Mouse (Mus musculus) heart, embryonic 11.5 days (tissue): ENCODE data around the gene Epb41l4b. TPM values are rescaled to one million over a fixed set of nuclear protein-coding genes. Genes with fewer than 3 reads are reported as not detected.

Experiments
- ATAC-seq: fragments of 200-750 bp; cut with Nextera tagmentation; replicated peaks from 2 replicates; pipeline ENCODE4 v1.8.0; 2017; ENCODE audit warnings: moderate library complexity; ENCODE audit not compliant: insufficient number of reproducible peaks, low FRiP score, low TSS enrichment
- H3K27ac ChIP-seq: fragments of 300-500 bp; sonication (generic); 2 replicates; pipeline ENCODE4 v1.5.1; 2014; ENCODE audit warnings: mild to moderate bottlenecking, low read depth, low read length
- H3K27me3 ChIP-seq: fragments of 300-500 bp; sonication (generic); 2 replicates; pipeline ENCODE4 v1.6.1; 2014; ENCODE audit warnings: mild to moderate bottlenecking, low read length, mixed read lengths; ENCODE audit not compliant: control insufficient read depth, insufficient read depth
- H3K36me3 ChIP-seq: fragments of 300-500 bp; sonication (generic); 2 replicates; pipeline ENCODE4 v1.6.1; 2014; ENCODE audit warnings: mild to moderate bottlenecking, low read length, moderate library complexity, mixed read lengths; ENCODE audit not compliant: control insufficient read depth, insufficient read depth
- H3K4me1 ChIP-seq: fragments of 300-500 bp; sonication (generic); 2 replicates; pipeline ENCODE4 v1.6.1; 2014; ENCODE audit warnings: low read length; ENCODE audit not compliant: control insufficient read depth, insufficient read depth
- H3K4me2 ChIP-seq: fragments of 300-500 bp; sonication (generic); 2 replicates; pipeline ENCODE4 v1.6.1; 2014; ENCODE audit warnings: mild to moderate bottlenecking, moderate library complexity
- H3K4me3 ChIP-seq: fragments of 300-500 bp; sonication (generic); 2 replicates; pipeline ENCODE4 v1.5.1; 2014; ENCODE audit warnings: low read depth, low read length
- H3K9ac ChIP-seq: fragments of 300-500 bp; sonication (generic); 2 replicates; pipeline ENCODE4 v1.6.1; 2014; ENCODE audit warnings: mild to moderate bottlenecking, low read depth, low read length, moderate library complexity
- H3K9me3 ChIP-seq: fragments of 300-500 bp; sonication (generic); replicated peaks from 2 replicates; pipeline ENCODE4 v1.6.1; 2016; ENCODE audit warnings: low read length; ENCODE audit not compliant: control insufficient read depth
- WGBS: fragments of 180-500 bp; shearing (Covaris S2); extraction: QIAGEN DNeasy Blood & Tissue Kit; methylation state at CpG from one replicate; pipeline ENCODE4 v1.1.7; 2014; ENCODE audit not compliant: insufficient replicate concordance; 5-methylcytosine and 5-hydroxymethylcytosine counted together
- polyA plus RNA-seq: library from polyadenylated mRNA; unstranded; fragments of >200 nt; fragmentation: Nextera tagmentation; extraction: Ambion mirVana; gene quantifications from 2 replicates; pipeline ENCODE4 v1.2.1, GENCODE M21; 2014

Epb41l4b gene
- polyA plus RNA-seq, 1 experiment from 2014 or later, result 0.67 TPM

DNA sequence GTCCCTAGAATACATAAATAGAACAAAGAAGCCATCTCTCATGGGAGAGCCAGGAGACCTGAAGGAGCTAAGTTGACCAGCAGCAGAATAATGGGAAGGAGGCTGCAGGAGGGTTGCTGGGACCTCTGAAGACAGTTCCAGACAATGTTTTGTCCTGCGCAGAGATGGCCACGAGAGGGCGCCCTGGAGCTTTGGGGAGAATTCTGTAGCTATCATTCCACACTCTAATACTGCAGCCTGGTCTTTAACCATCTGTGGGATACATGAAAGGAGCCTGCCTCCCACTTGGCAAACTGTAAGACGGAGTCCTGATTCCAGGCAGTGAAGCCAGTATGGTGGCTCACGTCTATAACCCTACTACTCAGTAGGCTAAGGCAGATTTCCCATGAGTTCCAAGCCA lies 126.0 kb downstream of the Epb41l4b start:
- ATAC-seq, result no peak
- no peak overlapping the region for H3K27ac ChIP-seq
- H3K27me3 ChIP-seq, result peaks cover 7% of the 10 kb centered on the region
- no peak overlapping the region for H3K4me3 ChIP-seq
- no peaks in the 10 kb centered on the region for H3K9me3 ChIP-seq
- 26% methylated on average over 5 of the region's 5 CpGs for WGBS
- no peaks in the 10 kb centered on the region for H3K4me1 ChIP-seq
- no peak overlapping the region for H3K4me2 ChIP-seq
- no peak overlapping the region for H3K9ac ChIP-seq
- no peaks in the 10 kb centered on the region for H3K36me3 ChIP-seq

DNA sequence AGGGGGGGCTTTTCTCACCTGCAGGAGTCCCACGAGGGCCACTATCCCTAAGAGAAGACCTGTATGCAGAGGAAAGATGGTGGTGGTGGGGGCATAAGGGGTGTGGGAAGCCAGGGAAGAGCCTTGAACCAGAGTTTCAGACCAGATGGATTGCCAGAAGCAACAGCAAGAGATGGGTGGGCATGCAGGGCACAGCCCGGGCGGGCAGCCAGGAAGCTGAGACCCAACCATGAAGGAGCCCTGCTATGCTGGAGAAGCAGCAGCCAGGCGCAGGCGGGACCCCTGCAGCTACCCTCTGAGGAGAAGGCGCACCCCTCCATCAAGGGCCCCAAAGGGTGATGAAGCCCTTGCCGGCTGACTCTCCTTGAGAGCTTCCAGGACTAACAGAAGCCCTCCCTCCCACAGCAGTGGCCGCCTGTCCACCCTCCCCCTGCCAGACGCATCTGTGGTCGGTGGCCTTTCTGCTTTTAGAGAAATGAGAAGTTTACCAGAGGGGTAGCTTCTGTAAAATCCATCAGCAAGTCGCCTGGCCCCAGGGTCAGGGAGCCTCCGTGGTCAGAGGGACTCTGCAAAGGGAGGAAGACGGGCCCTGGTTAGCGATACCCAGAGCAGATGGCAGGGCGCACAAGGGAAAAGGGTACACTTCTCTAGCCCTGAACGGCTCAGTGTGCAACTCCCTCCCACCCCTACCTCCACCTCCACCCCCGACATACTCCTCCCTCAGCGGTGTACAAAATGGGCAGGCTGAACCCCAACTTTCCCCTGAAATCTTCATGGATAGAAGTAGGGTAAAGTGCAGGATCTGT lies 126.7 kb downstream of the Epb41l4b start:
- 43% methylated on average over 17 of the region's 18 CpGs for WGBS
- no peak for ATAC-seq
- Histone ChIP-seq H3K4me3 (no peak overlapping the region), H3K4me1 (no peaks in the 10 kb centered on the region), H3K9me3 (no peaks in the 10 kb centered on the region), H3K9ac (no peak overlapping the region), H3K4me2 (no peak overlapping the region), H3K27me3 (peaks cover 7% of the 10 kb centered on the region), H3K36me3 (no peaks in the 10 kb centered on the region), H3K27ac (no peak overlapping the region)

DNA sequence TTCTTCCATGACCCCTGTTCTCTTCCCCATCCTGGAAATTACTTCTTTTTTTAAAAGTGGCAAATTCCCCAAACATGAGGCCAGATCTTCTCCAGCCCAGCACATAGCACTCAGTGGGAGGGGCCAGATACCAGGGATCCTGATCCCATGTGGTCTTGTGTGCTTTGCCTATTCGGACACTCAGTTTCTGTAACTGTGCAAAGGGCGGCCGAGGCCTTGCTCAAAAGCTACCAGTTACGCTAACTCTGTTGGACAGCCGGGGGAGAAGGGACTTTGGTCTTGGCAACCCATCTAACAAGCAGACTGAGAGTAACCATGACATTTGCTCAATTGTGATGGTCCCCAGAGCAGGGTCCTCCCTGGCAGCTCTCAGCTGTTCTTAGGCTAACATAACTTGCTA lies 128.2 kb downstream of the Epb41l4b start:
- no peaks in the 10 kb centered on the region for H3K9me3 ChIP-seq
- H3K27ac ChIP-seq, result no peak overlapping the region
- no peaks in the 10 kb centered on the region for H3K36me3 ChIP-seq
- H3K4me1 ChIP-seq, result no peaks in the 10 kb centered on the region
- ATAC-seq, result no peak
- H3K27me3 ChIP-seq, result peaks cover 7% of the 10 kb centered on the region
- no peak overlapping the region for H3K9ac ChIP-seq
- no peak overlapping the region for H3K4me2 ChIP-seq
- WGBS, result 79% methylated on average over 5 of the region's 5 CpGs
- no peak overlapping the region for H3K4me3 ChIP-seq

DNA sequence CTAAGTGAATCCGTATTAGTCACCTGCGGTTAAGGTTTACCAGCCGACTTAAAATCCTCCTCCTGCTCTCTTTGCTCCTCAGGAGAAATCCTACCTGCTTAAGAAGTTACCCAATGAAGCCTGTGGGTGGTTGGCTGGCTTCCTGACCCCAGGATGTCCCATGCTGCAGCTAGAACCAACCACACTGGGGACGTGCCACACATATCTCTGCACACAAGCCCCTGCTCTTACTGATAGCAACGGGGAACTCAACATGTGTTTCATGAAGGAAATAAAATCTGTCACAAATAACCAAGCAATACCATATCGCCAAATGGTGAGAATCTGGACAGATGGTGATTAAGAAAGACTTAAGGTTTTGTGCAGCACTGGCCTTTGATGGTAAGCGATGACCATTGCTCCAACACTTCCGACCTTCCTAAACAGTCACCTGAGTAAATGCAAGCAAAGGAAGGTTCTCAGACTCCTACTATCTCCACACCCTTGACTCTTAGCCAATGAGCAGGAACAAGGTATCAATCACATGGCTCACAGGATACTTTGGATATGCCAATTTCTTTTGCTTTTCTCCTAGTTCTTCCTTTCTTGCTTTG lies 131.7 kb downstream of the Epb41l4b start:
- Histone ChIP-seq H3K27ac (no peak overlapping the region), H3K9me3 (no peaks in the 10 kb centered on the region), H3K4me3 (no peak overlapping the region), H3K4me1 (no peaks in the 10 kb centered on the region), H3K27me3 (peaks cover 10% of the 10 kb centered on the region), H3K9ac (no peak overlapping the region), H3K36me3 (no peaks in the 10 kb centered on the region), H3K4me2 (no peak overlapping the region)
- ATAC-seq, result no peak
- 51% methylated on average over 8 of the region's 8 CpGs for WGBS

DNA sequence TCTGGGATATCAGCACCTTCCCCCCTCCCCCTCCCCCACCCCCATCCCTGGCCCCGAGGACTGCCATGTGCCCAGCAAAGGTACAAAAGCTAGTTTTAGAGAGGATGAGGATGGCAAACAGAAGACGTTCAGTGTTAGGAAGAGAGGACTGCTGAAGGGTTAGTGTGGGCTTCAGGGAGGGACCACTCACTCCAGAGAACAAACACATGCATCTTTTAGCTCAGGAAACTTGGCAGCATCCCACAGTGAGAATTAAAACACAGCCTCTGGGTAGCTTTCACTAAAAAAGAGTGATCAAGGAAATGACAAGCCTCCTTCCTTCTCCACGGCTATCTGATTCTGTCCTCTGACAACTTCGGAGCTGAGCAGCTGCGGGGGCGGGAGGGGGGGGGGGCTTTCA lies 132.3 kb downstream of the Epb41l4b start:
- Histone ChIP-seq H3K4me2 (no peak overlapping the region), H3K4me3 (no peak overlapping the region), H3K4me1 (no peaks in the 10 kb centered on the region), H3K27ac (no peak overlapping the region), H3K9me3 (no peaks in the 10 kb centered on the region), H3K36me3 (no peaks in the 10 kb centered on the region), H3K27me3 (peaks cover 8% of the 10 kb centered on the region), H3K9ac (no peak overlapping the region)
- WGBS, result 15% methylated on average over 6 of the region's 6 CpGs
- ATAC-seq, result no peak

DNA sequence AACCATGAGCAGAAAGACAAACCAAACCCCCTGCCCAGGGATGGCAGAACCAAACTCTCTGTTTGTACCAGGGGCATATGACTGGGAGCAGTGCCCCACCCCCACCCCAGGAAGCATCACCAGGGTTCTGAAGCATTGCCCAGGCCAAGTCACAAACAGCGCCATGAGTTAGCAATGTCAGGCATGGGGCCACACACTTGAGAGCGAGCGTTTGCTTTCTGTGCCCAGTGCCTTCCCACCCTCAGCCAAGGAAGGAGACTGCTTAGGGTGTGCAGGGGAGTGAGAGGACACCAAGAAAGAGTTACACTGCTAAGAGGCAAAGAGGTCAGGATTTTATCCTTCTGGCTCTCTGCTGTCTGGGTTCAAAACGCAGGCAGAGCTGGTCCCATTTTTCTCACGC lies 132.8 kb downstream of the Epb41l4b start:
- ATAC-seq, result no peak
- peaks cover 8% of the 10 kb centered on the region for H3K27me3 ChIP-seq
- no peak overlapping the region for H3K4me3 ChIP-seq
- H3K4me1 ChIP-seq, result no peaks in the 10 kb centered on the region
- no peak overlapping the region for H3K9ac ChIP-seq
- no peak overlapping the region for H3K27ac ChIP-seq
- no peaks in the 10 kb centered on the region for H3K36me3 ChIP-seq
- H3K9me3 ChIP-seq, result no peaks in the 10 kb centered on the region
- H3K4me2 ChIP-seq, result no peak overlapping the region
- 37% methylated on average over 5 of the region's 5 CpGs for WGBS

DNA sequence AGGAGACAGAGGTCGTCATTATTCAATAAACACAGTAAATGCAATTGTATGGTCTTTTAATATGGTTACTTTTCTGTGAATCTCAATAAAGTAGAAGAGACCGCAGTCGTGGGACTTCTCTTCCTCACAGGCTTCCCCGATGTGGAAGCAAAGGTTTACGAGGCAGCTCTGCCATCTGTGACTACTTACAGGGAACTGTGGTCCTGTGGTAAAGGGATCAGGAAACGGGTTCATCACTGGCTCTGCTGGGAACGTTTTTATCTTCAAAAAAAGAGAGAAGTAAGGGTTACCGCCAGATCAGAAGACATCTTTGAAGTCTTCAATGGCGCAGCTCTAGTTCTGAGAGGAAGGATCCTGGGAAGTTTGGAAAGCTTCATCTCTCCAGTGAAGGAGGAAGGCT lies 135.5 kb downstream of the Epb41l4b start:
- H3K4me1 ChIP-seq, result no peaks in the 10 kb centered on the region
- no peak overlapping the region for H3K4me3 ChIP-seq
- H3K4me2 ChIP-seq, result no peak overlapping the region
- H3K9me3 ChIP-seq, result no peaks in the 10 kb centered on the region
- ATAC-seq, result no peak
- WGBS, result 70% methylated on average over 9 of the region's 9 CpGs
- H3K27me3 ChIP-seq, result peaks cover 4% of the 10 kb centered on the region
- H3K36me3 ChIP-seq, result no peaks in the 10 kb centered on the region
- H3K9ac ChIP-seq, result no peak overlapping the region
- H3K27ac ChIP-seq, result no peak overlapping the region

DNA sequence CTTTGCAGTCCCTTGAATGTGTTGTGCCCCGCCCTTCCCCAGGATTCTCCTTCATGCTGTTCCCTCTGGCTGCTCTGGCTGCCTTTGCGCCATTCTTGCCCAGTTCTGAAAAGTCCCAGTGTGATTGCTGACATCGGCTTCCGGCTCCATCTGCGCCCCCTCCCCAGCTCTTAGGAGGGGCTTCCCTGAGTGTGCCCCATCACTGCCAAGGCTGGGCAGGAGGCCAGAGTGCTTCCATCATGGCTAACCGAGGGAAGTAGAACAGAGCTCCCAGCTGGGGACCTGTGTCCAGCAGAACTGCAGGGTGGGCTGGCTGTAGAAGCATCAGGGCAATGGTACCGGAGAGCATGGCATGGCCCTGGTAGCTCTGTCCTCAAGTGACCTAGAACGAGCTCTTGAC lies 138.2 kb downstream of the Epb41l4b start:
- Histone ChIP-seq H3K4me1 (no peaks in the 10 kb centered on the region), H3K9me3 (no peaks in the 10 kb centered on the region), H3K4me3 (no peak overlapping the region), H3K27me3 (0 out of 2 replicates have a peak, but pooled peaks cover 4% of the 10 kb centered on the region), H3K36me3 (no peaks in the 10 kb centered on the region), H3K9ac (no peak overlapping the region), H3K4me2 (no peak overlapping the region), H3K27ac (no peak overlapping the region)
- WGBS, result 73% methylated on average over 8 of the region's 8 CpGs
- ATAC-seq, result no peak

DNA sequence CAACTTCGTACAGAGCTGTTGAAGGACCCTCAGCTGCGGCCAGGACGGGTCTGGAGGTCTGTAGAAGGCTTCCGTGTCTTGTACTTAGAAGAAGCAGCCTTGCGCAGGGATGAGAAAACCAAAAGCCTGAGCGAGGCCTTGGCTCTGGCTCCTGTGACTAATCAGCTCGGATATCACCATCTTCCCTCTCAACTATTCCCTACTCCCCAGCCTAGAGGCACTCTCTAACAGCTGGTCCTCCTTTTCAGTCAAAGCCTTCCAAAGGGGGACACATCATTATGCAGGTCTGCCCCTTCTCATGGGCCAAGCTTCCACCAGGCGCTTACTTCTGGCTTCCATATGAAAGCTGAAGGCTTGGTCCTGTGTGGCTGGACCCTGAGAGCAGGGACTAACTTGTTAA lies 139.4 kb downstream of the Epb41l4b start:
- H3K36me3 ChIP-seq, result no peaks in the 10 kb centered on the region
- WGBS, result 78% methylated on average over 8 of the region's 8 CpGs

More for the DNA sequence above, 139.4 kb downstream of the Epb41l4b start:
- Histone ChIP-seq H3K4me1 (no peaks in the 10 kb centered on the region), H3K27me3 (0 out of 2 replicates have a peak, but pooled peaks cover 2% of the 10 kb centered on the region), H3K27ac (no peak overlapping the region), H3K9me3 (no peaks in the 10 kb centered on the region), H3K9ac (no peak overlapping the region), H3K4me2 (no peak overlapping the region), H3K4me3 (no peak overlapping the region)
- ATAC-seq, result no peak
